Mouse (Mus musculus): Measurements from ENCODE around the gene Cnpy3. TPM values are rescaled to one million over a fixed set of nuclear protein-coding genes. Genes with fewer than 3 reads are reported as not detected.

Cnpy3 gene
- polyA plus RNA-seq, 1 experiment: 67.1 TPM

GRCm38 (mm10) chr17:46725731-46726645, 26.0 kb downstream of the Cnpy3 start:
- no peak for DNase-seq
- no peaks in the 10 kb centered on the region for H3K27me3 ChIP-seq (ENCODE audit: control insufficient read depth, insufficient read depth, low read length)
- H3K36me3 ChIP-seq (ENCODE audit: control insufficient read depth, insufficient read depth, low read length): peaks cover 5% of the 10 kb centered on the region; the same call in 1 of the 2 replicates
- TF ChIP-seq POLR2A (IDR thresholded peaks at IDR 0.05; ENCODE audit: control insufficient read depth, extremely low read depth, insufficient read depth, low read length, poor library complexity) (no peak), CTCF (IDR thresholded peaks at IDR 0.05; ENCODE audit: borderline replicate concordance, control insufficient read depth, extremely low read depth, insufficient read depth, low read length, poor library complexity) (no peak)
- no peak overlapping the region for H3K4me3 ChIP-seq (ENCODE audit: control insufficient read depth, insufficient read depth, low read length)
- WGBS: 96% methylated on average over 26 of the region's 26 CpGs
- H3K4me1 ChIP-seq (replicated peaks; ENCODE audit: control insufficient read depth, insufficient read depth, low read length): peaks cover 9% of the 10 kb centered on the region; the same call in 1 of the 2 replicates
- H3K27ac ChIP-seq (ENCODE audit: control insufficient read depth, insufficient read depth, low read length): no peak overlapping the region

GRCm38 (mm10) chr17:46725273-46725672, 26.7 kb downstream of the Cnpy3 start:
- Histone ChIP-seq H3K4me3 (ENCODE audit: control insufficient read depth, insufficient read depth, low read length) (no peak overlapping the region), H3K4me1 (replicated peaks; ENCODE audit: control insufficient read depth, insufficient read depth, low read length) (peaks cover 9% of the 10 kb centered on the region; the same call in 1 of the 2 replicates), H3K36me3 (ENCODE audit: control insufficient read depth, insufficient read depth, low read length) (peaks cover 5% of the 10 kb centered on the region; the same call in 1 of the 2 replicates), H3K27ac (ENCODE audit: control insufficient read depth, insufficient read depth, low read length) (no peak overlapping the region), H3K27me3 (ENCODE audit: control insufficient read depth, insufficient read depth, low read length) (no peaks in the 10 kb centered on the region)
- WGBS: 85% methylated on average over 9 of the region's 9 CpGs
- no peak; the same call in 1 of the 2 replicates for TF ChIP-seq CTCF (IDR thresholded peaks at IDR 0.05; ENCODE audit: borderline replicate concordance, control insufficient read depth, extremely low read depth, insufficient read depth, low read length, poor library complexity)
- TF ChIP-seq POLR2A (IDR thresholded peaks at IDR 0.05; ENCODE audit: control insufficient read depth, extremely low read depth, insufficient read depth, low read length, poor library complexity): no peak
- peak; percentile 41 for DNase-seq

GRCm38 (mm10) chr17:46724477-46725084, 27.4 kb downstream of the Cnpy3 start:
- H3K27ac ChIP-seq (ENCODE audit: control insufficient read depth, insufficient read depth, low read length): no peak overlapping the region
- no peak for DNase-seq

GRCm38 (mm10) chr17:46721077-46721476, 30.9 kb downstream of the Cnpy3 start:
- 87% methylated on average over 7 of the region's 7 CpGs for WGBS

More at GRCm38 (mm10) chr17:46724477-46725084, 27.4 kb downstream of the Cnpy3 start:
- Histone ChIP-seq H3K36me3 (ENCODE audit: control insufficient read depth, insufficient read depth, low read length) (peaks cover 5% of the 10 kb centered on the region; the same call in 1 of the 2 replicates), H3K27me3 (ENCODE audit: control insufficient read depth, insufficient read depth, low read length) (no peaks in the 10 kb centered on the region), H3K4me1 (replicated peaks; ENCODE audit: control insufficient read depth, insufficient read depth, low read length) (peaks cover 9% of the 10 kb centered on the region; the same call in 1 of the 2 replicates), H3K4me3 (ENCODE audit: control insufficient read depth, insufficient read depth, low read length) (no peak overlapping the region)
- no peak for TF ChIP-seq CTCF (IDR thresholded peaks at IDR 0.05; ENCODE audit: borderline replicate concordance, control insufficient read depth, extremely low read depth, insufficient read depth, low read length, poor library complexity)
- TF ChIP-seq POLR2A (IDR thresholded peaks at IDR 0.05; ENCODE audit: control insufficient read depth, extremely low read depth, insufficient read depth, low read length, poor library complexity): no peak
- WGBS: 89% methylated on average over 20 of the region's 20 CpGs

GRCm38 (mm10) chr17:46714756-46715481, 37.1 kb downstream of the Cnpy3 start:
- TF ChIP-seq CTCF (IDR thresholded peaks at IDR 0.05; ENCODE audit: borderline replicate concordance, control insufficient read depth, extremely low read depth, insufficient read depth, low read length, poor library complexity) (no peak), POLR2A (IDR thresholded peaks at IDR 0.05; ENCODE audit: control insufficient read depth, extremely low read depth, insufficient read depth, low read length, poor library complexity) (no peak)
- no peaks in the 10 kb centered on the region for H3K27me3 ChIP-seq (ENCODE audit: control insufficient read depth, insufficient read depth, low read length)
- no peak overlapping the region for H3K4me3 ChIP-seq (ENCODE audit: control insufficient read depth, insufficient read depth, low read length)
- WGBS: 94% methylated on average over 11 of the region's 11 CpGs
- peaks cover 4% of the 10 kb centered on the region; the same call in 1 of the 2 replicates for H3K36me3 ChIP-seq (ENCODE audit: control insufficient read depth, insufficient read depth, low read length)
- no peak overlapping the region for H3K27ac ChIP-seq (ENCODE audit: control insufficient read depth, insufficient read depth, low read length)
- H3K4me1 ChIP-seq (replicated peaks; ENCODE audit: control insufficient read depth, insufficient read depth, low read length): peaks cover 15% of the 10 kb centered on the region
- DNase-seq: peak; percentile 27

More at GRCm38 (mm10) chr17:46721077-46721476, 30.9 kb downstream of the Cnpy3 start:
- Histone ChIP-seq H3K27ac (ENCODE audit: control insufficient read depth, insufficient read depth, low read length) (no peak overlapping the region), H3K4me1 (replicated peaks; ENCODE audit: control insufficient read depth, insufficient read depth, low read length) (peaks cover 9% of the 10 kb centered on the region; the same call in 1 of the 2 replicates), H3K36me3 (ENCODE audit: control insufficient read depth, insufficient read depth, low read length) (peaks cover 5% of the 10 kb centered on the region; the same call in 1 of the 2 replicates), H3K4me3 (ENCODE audit: control insufficient read depth, insufficient read depth, low read length) (no peak overlapping the region), H3K27me3 (ENCODE audit: control insufficient read depth, insufficient read depth, low read length) (no peaks in the 10 kb centered on the region)
- TF ChIP-seq POLR2A (IDR thresholded peaks at IDR 0.05; ENCODE audit: control insufficient read depth, extremely low read depth, insufficient read depth, low read length, poor library complexity) (no peak), CTCF (IDR thresholded peaks at IDR 0.05; ENCODE audit: borderline replicate concordance, control insufficient read depth, extremely low read depth, insufficient read depth, low read length, poor library complexity) (no peak)
- DNase-seq: no peak

GRCm38 (mm10) chr17:46713849-46714248, 38.2 kb downstream of the Cnpy3 start:
- H3K27me3 ChIP-seq (ENCODE audit: control insufficient read depth, insufficient read depth, low read length): no peaks in the 10 kb centered on the region
- 91% methylated on average over 9 of the region's 9 CpGs for WGBS
- H3K4me1 ChIP-seq (replicated peaks; ENCODE audit: control insufficient read depth, insufficient read depth, low read length): peaks cover 15% of the 10 kb centered on the region
- no peak overlapping the region for H3K4me3 ChIP-seq (ENCODE audit: control insufficient read depth, insufficient read depth, low read length)
- DNase-seq: no peak
- H3K27ac ChIP-seq (ENCODE audit: control insufficient read depth, insufficient read depth, low read length): no peak overlapping the region
- peaks cover 4% of the 10 kb centered on the region; the same call in 1 of the 2 replicates for H3K36me3 ChIP-seq (ENCODE audit: control insufficient read depth, insufficient read depth, low read length)
- TF ChIP-seq CTCF (IDR thresholded peaks at IDR 0.05; ENCODE audit: borderline replicate concordance, control insufficient read depth, extremely low read depth, insufficient read depth, low read length, poor library complexity): no peak
- no peak for TF ChIP-seq POLR2A (IDR thresholded peaks at IDR 0.05; ENCODE audit: control insufficient read depth, extremely low read depth, insufficient read depth, low read length, poor library complexity)

All from thymus, adult 2 months (tissue).